Mouse (Mus musculus): ENCODE measurements around the gene Gm44502. TPM values are rescaled to one million over a fixed set of nuclear protein-coding genes. Genes with fewer than 3 reads are reported as not detected.

Gm44502 gene
- total RNA-seq, 2 experiments from 2014 or later: 0.72 TPM; not detected in 1

- intact Hi-C loops (cut with DNase I): no loop called here
- DNase-seq (ENCODE audit: low spot score in 2 of 2): no peak
Observed at GRCm38 (mm10) chr15:89410118-89410517, 19.4 kb downstream of the Gm44502 start, which contains the start of gene Syce3. Gene Syce3 (minus strand): TSS chr15:89410503.

- intact Hi-C loops (cut with DNase I): no loop called here
Observed at GRCm38 (mm10) chr15:89406691-89407090, 22.8 kb downstream of the Gm44502 start.

GRCm38 (mm10) chr15:89404831-89405623 is 24.5 kb downstream of the Gm44502 start:
- no peak for DNase-seq (ENCODE audit: low spot score in 2 of 2)
- intact Hi-C loops (cut with DNase I): no loop called here

More at GRCm38 (mm10) chr15:89406691-89407090, 22.8 kb downstream of the Gm44502 start:
- no peak for DNase-seq (ENCODE audit: low spot score in 2 of 2)

- DNase-seq (ENCODE audit: low spot score in 2 of 2): no peak
- intact Hi-C loops (cut with DNase I): no loop called here
Observed at GRCm38 (mm10) chr15:89402471-89402870, 27.0 kb downstream of the Gm44502 start.

DNA sequence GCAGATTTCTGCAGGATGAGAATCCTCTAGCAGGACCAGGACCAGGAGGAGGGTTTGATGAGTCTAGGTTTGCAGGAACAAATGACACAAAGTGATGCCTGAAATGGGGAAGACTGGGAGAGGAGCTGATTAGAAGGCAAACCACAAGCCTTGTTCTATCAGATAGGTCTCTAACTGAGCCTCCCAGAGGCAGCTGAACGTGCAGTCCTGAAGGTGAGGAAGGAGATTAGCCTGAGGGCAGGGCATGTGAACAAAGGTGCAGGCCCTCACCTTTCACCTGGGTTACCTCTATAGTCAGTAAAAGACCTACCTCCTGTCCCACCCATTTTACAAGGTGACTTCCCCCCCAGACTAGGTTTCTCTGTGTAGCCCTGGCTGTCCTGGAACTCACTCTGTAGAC is 29.8 kb downstream of the Gm44502 start:
- no peak for DNase-seq (ENCODE audit: low spot score in 2 of 2)
- intact Hi-C loops (cut with DNase I): no loop called here

DNA sequence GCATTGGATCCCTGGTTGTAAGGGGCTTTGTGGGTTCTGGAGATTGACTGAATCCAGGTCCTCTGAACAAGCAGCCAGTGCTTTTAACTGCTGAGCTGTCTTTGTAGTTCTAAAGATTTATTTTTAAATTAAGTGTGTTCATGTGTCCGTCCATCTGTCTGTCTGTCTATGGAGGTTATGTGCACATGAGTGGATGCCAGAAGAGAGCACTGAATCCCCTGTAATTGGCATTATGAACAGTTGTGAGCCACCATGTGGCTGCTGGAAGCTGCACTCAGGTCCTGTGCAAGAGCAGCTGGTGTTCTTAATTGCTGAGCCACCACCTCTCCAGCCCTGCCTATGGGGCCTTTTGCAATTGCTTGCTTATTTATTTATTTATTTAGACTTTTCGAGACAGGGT is 31.4 kb downstream of the Gm44502 start:
- no peak for DNase-seq (ENCODE audit: low spot score in 2 of 2)
- intact Hi-C loops (cut with DNase I): no loop called here

GRCm38 (mm10) chr15:89396883-89397282 is 32.6 kb downstream of the Gm44502 start:
- intact Hi-C loops (cut with DNase I): no loop called here
- no peak for DNase-seq (ENCODE audit: low spot score in 2 of 2)

DNA sequence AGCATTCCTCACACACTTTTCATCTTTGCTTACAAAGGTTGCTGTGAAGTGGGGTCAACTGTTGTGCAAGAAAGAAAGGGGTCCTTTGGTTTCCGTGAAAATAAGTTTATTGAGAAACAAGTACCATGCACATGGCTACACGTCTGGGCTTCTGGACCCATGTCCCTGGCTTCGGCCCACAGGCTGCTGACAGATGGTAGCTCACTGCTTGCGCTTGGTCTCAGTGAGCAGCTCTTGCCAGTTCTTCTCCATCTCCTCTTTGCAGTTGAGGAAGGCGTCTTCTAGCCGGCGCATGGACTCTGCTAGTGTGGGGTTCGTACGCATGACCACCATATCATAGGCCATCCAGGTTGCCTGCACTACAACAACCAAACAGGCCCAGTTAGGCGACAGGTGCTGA is 39.4 kb downstream of the Gm44502 start:
- intact Hi-C loops (cut with DNase I): no loop called here
- no peak for DNase-seq (ENCODE audit: low spot score in 2 of 2)

GRCm38 (mm10) chr15:89387127-89387526 is 42.4 kb downstream of the Gm44502 start:
- intact Hi-C loops (cut with DNase I): no loop called here
- DNase-seq (ENCODE audit: low spot score in 2 of 2): no peak

GRCm38 (mm10) chr15:89384617-89385016 is 44.9 kb downstream of the Gm44502 start, which contains the start of gene Klhdc7b:
Gene Klhdc7b (plus strand): TSS chr15:89384917.
- intact Hi-C loops (cut with DNase I): no loop called here
- DNase-seq (ENCODE audit: low spot score in 2 of 2): no peak

DNA sequence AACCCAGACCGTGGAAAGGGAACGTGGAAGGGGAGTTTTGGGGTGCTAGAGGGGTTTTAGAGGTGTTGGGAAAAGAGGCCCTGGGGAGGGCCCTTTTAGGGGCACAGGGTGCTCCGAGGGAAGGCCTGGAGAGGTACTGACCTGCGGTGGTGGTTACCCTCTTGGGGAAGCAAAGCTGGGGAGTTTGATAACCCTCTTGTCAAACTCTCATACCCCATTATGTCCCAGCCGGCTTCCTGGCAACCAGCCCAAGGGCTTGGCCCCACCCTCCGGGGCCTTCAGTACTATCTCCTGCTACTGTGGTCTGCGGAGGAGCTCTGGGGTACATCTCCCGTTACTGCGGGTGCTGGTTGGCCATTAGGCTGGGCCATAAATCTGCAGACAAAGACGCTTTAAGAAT is 50.1 kb downstream of the Gm44502 start:
- DNase-seq (ENCODE audit: low spot score in 2 of 2): no peak
- intact Hi-C loops (cut with DNase I): no loop called here

- DNase-seq (ENCODE audit: low spot score in 2 of 2): no peak
- intact Hi-C loops (cut with DNase I): no loop called here
Observed at GRCm38 (mm10) chr15:89378831-89379401, 50.6 kb downstream of the Gm44502 start, which contains the start of gene Odf3b. Gene Odf3b (minus strand): TSS chr15:89379282.

DNA sequence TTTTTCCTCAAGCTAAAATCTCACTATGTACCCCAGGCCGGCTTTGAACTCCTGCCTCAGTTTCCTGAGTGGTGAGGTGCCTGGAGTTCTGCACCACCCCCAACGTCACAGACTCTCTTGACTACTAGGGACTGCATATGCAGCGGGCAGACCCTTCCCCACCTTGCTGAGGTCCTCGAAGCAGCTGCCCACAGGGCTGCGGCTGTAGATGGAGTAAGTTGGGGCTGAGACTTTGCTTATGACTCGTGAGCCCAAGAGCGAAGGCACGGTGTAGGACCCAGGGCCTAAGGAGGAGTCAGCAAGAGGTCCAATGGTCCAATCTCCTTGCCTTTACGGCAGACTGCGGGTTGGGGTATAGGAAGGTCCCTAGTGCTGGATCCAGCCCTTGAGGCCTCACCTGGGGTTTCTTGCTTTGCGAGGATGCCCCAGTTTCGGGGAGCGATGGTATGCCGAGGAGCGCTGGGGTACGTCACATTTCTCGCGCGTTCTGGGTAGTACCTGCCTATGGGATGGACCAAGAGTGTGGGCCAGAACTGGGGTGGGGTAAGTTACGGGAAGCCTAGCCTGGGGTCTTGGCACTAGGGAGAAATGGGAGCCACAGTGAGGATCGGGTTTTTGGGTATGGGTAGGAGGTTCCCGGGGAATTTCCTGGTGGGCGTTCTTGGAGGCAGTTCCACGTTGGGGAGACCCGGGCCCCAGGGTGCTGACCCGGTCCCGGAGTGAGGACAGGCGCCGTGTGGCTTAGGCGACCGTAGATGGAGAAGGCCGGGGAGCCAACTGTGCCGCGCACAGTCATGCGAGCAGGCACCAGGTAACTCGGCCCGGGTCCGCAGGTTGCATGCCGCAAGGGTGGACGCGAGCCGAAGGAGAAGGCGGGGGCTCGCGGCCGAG is 51.3 kb downstream of the Gm44502 start:
- DNase-seq (ENCODE audit: low spot score in 2 of 2): no peak
- intact Hi-C loops (cut with DNase I): no loop called here

DNA sequence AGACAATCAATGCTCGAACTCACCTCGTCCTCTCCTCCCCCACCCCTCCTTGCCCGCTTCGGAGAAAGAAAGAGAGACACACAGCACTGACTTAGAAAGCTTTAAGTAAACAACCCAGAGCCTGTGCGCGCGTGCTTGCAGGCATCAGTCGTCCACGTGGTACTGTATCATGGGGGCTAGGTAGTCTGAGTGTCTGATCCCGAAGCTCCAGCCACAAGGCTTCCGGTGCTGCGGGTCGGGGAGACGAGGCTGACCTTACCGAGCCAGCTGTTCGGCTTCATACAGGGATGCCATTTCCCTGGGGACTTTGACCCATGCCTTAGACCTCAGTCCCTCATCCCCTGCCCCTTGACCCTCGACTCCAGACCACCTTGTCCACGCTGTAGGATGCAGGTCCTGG is 52.1 kb downstream of the Gm44502 start:
- DNase-seq (ENCODE audit: low spot score in 2 of 2): no peak
- intact Hi-C loops (cut with DNase I): no loop called here

DNA sequence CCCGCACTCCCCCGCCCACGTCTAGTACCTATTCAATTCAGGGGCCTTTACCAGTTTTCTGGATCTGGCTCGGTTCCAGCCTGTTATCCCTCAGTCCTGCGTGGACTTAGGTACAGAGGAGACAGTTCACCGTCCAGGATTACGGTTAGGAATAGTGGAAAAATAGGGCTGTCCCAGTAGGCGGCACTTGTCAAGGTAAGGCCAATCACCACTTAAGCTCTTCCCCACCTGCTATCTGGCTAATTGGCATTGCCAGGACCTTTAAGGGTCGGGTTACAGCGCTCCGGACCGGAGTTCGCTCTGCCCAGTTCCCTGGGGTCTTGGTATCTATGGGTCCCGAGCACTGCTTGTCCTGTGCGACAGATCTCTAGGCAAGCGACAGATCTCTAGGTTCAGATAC is 52.5 kb downstream of the Gm44502 start, which contains the start of gene Tymp:
TSS of gene Tymp (minus strand) at position 83 of the 400 bp plus-strand sequence.
- DNase-seq (ENCODE audit: low spot score in 2 of 2): no peak
- intact Hi-C loops (cut with DNase I): no loop called here

DNA sequence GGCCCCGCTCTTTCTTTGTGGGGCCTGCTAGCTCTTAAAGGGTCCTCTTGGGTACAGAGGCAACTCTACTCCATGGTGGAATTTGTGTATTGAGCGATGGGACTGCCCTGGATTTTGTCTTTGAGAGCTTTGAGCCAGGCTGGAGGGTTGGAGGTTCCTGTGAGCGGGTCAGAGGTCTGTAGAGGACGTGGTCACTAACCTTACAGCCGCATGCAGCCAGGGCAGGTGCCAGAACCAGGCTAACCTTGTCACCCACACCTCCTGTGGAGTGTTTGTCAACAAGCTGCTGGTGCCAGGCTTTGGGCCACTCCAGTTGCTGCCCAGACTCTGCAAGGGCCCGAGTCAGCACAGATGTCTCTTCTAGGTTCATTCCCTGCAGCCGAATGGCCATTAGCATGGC is 53.5 kb downstream of the Gm44502 start:
- intact Hi-C loops (cut with DNase I): no loop called here

GRCm38 (mm10) chr15:89374801-89375534 is 54.5 kb downstream of the Gm44502 start:
- DNase-seq (ENCODE audit: low spot score in 2 of 2): no peak
- intact Hi-C loops (cut with DNase I): loop anchor here (5.0 kb wide), 2 partner anchors 52 to 58 kb away; partner anchors contain the start of genes C730034F03Rik, Chkb, Cpt1b and Gm44502

More for the DNA sequence above, 53.5 kb downstream of the Gm44502 start:
- DNase-seq (ENCODE audit: low spot score in 2 of 2): no peak

DNA sequence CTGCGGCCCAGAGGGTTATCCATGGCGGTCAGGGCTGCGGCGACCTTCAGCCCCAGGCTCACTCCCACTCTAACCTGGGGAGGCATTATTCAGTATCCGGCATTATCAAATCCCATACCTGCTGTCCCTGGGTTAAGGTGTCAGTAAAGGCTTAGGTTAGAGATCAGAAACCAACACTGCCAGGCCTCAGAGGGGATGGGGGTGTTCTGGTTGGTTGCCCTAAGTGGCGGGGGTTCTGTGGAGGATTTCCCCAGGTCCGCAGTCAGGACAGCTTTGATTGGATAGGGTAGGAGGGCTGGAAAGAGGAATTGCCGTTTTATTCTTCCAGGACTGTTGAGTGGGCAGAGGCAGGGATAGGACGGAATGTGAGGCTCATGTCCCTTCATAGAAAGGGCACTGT is 55.2 kb downstream of the Gm44502 start:
- intact Hi-C loops (cut with DNase I): loop anchor here (5.0 kb wide), 2 partner anchors 53 to 57 kb away; partner anchors contain the start of genes C730034F03Rik, Chkb, Cpt1b and Gm44502
- DNase-seq (ENCODE audit: low spot score in 2 of 2): no peak

GRCm38 (mm10) chr15:89373762-89374248 is 55.7 kb downstream of the Gm44502 start, which contains the start of gene Sco2:
Gene Sco2 (minus strand): TSS chr15:89373846.
- peak; percentile 93 to 94 for DNase-seq (ENCODE audit: low spot score in 2 of 2)
- intact Hi-C loops (cut with DNase I): loop anchor here (1.0 to 5.0 kb wide), 3 partner anchors 19 to 57 kb away; partner anchors contain the start of genes C730034F03Rik, Chkb, Cpt1b and Gm44502

Data from left cerebral cortex, postnatal 36 days (tissue).